Mouse (Mus musculus): ENCODE results near the gene Tspan18. TPM values are rescaled to one million over a fixed set of nuclear protein-coding genes. Genes with fewer than 3 reads are reported as not detected.

Tspan18 gene
- polyA plus RNA-seq, 1 experiment from 2014 or later, result 0.07 TPM

DNA sequence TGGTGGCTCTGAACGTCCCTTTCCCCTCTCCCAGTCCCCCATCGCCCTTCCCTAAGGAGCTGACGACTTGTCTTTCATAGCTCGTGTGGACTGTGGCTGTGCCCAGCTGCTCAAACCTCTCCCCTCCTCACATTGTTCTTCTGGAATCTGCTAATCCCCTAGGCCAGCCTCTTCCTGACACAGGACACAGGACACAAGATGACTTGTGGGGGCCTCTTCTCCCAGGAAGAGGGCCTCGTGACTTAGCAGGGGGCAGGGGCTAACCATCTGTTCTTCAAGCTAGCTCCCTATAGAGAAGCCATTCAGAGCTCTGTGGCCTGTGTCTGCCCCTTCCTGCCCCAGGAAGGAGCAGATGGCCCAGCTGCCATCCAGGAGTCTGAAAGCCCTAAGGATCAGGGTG, 160.1 kb downstream of the Tspan18 start:
- Histone ChIP-seq H3K27ac (no peak overlapping the region), H3K79me2 (ENCODE audit: inconsistent target) (no peaks in the 10 kb centered on the region), H3K36me3 (ENCODE audit: inconsistent target) (no peaks in the 10 kb centered on the region), H3K4me3 (ENCODE audit: inconsistent target) (no peak overlapping the region)
- WGBS (ENCODE audit: missing documents), result 82% methylated on average over 5 of the region's 5 CpGs

DNA sequence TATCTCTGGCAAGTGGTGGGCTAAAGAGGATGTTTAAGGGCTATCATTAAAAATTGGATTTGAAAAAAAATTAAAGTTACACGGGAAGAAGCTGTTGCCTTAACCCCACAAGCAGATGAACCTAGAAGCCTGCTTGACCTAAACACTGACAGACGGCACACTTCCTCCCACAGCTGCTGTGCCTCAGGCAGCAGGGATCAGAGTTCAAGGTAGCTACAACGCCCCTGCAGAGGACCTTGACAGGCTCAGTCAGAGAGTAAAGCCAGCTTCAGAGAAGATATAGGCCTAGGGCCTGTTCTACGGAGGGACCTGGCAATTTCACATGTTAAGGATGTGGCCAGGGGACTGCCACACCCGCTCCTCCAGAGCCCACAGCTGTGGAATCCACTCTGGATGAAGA, 161.8 kb downstream of the Tspan18 start:
- Histone ChIP-seq H3K27ac (no peak overlapping the region), H3K79me2 (ENCODE audit: inconsistent target) (no peaks in the 10 kb centered on the region), H3K4me3 (ENCODE audit: inconsistent target) (no peak overlapping the region), H3K36me3 (ENCODE audit: inconsistent target) (no peaks in the 10 kb centered on the region)
- 56% methylated on average over 5 of the region's 5 CpGs for WGBS (ENCODE audit: missing documents)

DNA sequence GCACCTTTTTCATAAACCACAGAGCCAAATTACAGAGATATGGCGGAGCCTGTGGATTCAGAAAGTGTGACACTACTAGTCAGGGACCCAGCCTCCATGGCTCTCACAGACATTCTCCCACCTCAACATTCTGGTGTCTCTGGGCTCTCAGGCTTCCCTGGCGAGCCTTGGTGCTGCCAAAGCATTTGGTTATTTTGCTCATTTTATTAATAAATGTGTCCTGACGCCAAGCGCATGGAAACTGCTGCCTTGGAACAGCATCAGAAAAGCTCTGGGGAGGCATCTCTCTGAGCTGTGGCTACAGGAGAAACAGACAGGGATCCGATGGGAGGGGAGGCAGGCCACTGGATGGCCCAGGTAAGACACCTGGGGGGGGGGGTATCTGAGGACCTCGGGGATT, 162.4 kb downstream of the Tspan18 start:
- H3K4me3 ChIP-seq (ENCODE audit: inconsistent target), result no peak overlapping the region
- no peaks in the 10 kb centered on the region for H3K79me2 ChIP-seq (ENCODE audit: inconsistent target)
- no peaks in the 10 kb centered on the region for H3K36me3 ChIP-seq (ENCODE audit: inconsistent target)
- no peak overlapping the region for H3K27ac ChIP-seq
- 88% methylated on average over 6 of the region's 6 CpGs for WGBS (ENCODE audit: missing documents)

DNA sequence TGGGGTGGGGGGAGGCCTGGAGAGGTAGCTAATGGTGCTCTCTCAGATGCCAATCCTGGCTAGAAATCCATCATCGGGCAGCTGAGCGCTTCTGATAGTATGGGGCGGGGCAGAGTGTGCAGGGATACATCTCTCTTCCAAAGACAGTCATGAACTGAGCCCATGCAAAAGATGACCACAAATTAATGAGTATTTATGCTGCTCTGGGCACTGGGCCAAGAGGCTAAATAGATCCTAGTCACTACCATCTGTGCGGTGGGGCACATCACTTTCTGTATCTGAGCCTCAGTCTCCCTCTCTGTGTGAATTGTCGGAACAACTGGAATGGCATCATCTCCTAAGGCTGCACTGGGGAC, 163.5 kb downstream of the Tspan18 start:
- Histone ChIP-seq H3K4me3 (ENCODE audit: inconsistent target) (no peak overlapping the region), H3K36me3 (ENCODE audit: inconsistent target) (no peaks in the 10 kb centered on the region), H3K79me2 (ENCODE audit: inconsistent target) (no peaks in the 10 kb centered on the region), H3K27ac (no peak overlapping the region)
- 94% methylated on average over 5 of the region's 5 CpGs for WGBS (ENCODE audit: missing documents)

DNA sequence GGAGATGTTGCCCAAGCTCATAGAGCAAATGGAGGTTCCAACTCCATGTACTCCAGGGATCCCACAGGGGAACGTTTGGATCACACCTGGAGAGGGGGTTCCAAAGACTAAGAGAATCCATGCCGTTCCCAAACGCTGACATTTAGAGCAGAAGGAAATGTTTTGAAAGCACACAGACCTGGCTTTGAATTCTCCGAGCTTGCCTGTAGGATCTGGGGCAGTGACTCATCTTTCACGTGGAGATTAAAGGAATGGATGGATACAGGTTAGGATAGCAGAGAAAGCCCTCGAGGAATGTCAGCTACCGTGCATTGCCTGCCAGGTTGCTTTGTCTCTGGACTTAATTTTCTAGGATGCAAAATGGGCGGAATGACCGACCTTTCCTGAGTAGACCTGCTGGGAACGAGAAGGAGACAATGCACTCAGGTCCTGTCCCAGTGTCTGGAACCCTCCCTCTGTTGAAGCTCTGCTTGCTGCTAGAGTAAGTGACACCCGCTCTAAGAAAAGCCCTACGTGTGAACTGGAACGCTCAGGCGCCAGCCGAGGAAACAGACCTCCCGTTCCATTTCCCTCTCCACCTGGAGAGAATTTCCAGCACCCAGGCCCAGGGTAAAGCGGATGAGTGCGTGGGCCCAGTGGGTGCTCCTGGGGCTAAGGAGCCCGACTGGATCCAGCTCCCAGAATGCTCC, 164.0 kb downstream of the Tspan18 start:
- H3K79me2 ChIP-seq (ENCODE audit: inconsistent target), result no peaks in the 10 kb centered on the region
- no peak overlapping the region for H3K27ac ChIP-seq
- no peaks in the 10 kb centered on the region for H3K36me3 ChIP-seq (ENCODE audit: inconsistent target)
- 87% methylated on average over 19 of the region's 19 CpGs for WGBS (ENCODE audit: missing documents)
- H3K4me3 ChIP-seq (ENCODE audit: inconsistent target), result no peak overlapping the region

DNA sequence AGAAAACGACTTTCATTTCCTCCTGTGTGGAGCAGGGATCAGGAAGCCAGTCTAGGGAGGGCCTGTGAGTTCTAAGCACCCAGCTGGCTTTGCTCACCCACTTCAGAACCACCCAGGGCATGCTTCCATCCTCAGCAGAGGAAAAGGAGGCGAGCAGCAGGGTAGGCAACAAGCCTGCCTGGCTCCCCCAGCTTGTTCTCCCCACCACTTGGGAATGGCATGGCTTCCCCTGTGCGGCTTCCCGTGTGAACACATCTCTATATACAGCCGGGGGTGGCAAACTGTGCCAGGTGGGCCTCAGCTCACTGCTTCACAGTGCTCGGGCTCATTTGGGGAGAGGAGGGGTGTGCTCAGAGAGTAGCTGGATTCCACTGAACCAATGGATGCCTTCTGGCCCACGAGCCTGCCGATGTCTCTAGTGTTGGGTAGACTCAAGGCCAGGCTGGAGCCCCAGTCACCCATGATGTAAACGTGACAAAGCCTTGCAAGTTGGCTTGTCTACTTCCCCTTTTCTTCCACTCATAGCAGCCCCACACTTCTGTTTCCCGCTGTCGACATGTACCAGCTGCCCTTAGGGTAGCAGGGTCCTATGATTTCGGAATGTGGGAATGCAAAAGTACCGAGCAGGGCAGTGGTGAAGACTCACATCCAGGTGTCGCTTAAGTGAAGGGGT, 167.4 kb downstream of the Tspan18 start:
- no peaks in the 10 kb centered on the region for H3K36me3 ChIP-seq (ENCODE audit: inconsistent target)
- no peak overlapping the region for H3K4me3 ChIP-seq (ENCODE audit: inconsistent target)
- H3K27ac ChIP-seq, result no peak overlapping the region
- WGBS (ENCODE audit: missing documents), result 34% methylated on average over 14 of the region's 14 CpGs
- no peaks in the 10 kb centered on the region for H3K79me2 ChIP-seq (ENCODE audit: inconsistent target)

DNA sequence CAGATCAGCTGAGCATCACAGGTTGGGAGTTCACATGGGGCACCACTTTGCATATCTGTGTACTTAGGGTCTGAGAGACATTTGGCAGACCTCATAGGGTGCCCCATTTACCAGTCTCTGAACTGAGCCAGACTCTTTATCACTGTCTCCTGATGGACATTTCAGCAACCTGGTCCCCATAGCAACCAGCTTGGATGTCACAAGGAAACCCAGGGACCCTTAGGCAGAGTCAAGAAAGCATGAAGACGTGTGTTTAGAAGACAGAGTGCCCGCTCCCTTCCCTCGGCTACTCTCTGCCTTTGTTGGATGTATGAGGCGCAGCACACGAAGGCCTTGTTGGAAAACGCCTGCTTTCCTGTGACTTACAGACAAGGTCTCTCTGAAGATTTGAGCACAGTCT, 168.0 kb downstream of the Tspan18 start:
- H3K4me3 ChIP-seq (ENCODE audit: inconsistent target), result no peak overlapping the region
- no peak overlapping the region for H3K27ac ChIP-seq
- H3K79me2 ChIP-seq (ENCODE audit: inconsistent target), result no peaks in the 10 kb centered on the region
- no peaks in the 10 kb centered on the region for H3K36me3 ChIP-seq (ENCODE audit: inconsistent target)
- WGBS (ENCODE audit: missing documents), result 92% methylated on average over 6 of the region's 6 CpGs

DNA sequence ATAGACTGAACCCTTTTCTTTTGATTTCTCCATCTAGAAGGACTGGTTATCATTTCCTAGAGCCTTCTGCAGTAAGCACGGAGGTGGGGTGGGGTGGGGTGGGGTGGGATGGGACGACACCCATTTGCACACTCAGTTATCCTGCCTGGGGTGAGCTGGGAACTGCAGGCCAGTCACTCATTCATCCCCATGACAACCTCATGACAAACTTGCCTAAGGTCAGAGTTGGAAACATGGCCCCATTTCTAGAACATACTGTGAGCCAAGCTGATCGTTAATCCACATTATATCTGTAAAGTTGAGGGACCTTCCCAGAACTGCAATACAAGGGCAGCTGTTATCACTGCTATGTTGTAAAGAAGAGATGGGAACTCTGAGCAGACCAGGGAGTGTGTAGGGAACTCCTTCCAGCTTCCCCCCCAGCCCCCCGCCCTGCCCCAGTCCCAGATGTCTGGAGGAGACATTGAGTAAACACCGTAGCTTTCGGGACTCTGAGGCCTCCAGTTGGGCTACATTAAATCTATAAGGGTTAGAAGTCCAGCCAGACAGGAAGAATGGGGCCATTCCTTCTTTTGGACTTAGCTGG, 170.5 kb downstream of the Tspan18 start:
- Histone ChIP-seq H3K36me3 (ENCODE audit: inconsistent target) (no peaks in the 10 kb centered on the region), H3K79me2 (ENCODE audit: inconsistent target) (no peaks in the 10 kb centered on the region), H3K4me3 (ENCODE audit: inconsistent target) (no peak overlapping the region), H3K27ac (no peak overlapping the region)
- WGBS (ENCODE audit: missing documents), result 76% methylated on average over 6 of the region's 6 CpGs

DNA sequence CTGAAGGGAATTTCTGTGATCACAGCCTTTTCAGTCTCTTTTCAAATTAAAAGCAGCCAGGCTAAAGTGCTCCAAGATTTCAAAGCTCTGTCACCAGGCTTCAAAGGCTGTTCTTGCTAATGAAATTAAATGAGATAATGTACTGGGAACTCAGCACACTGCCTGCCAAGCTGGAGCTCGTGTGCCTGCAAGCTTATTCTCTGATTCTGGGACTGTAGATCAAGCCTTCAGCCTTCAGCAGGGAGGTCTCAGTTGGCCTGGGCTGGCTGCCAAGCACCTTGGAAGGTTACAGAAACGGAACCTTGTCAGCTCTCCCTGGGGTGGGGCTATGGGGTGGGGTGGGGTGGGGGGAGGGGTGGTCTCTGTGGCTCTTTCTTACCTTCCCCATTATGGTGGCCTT, 171.0 kb downstream of the Tspan18 start:
- no peak overlapping the region for H3K27ac ChIP-seq
- no peak overlapping the region for H3K4me3 ChIP-seq (ENCODE audit: inconsistent target)
- no peaks in the 10 kb centered on the region for H3K36me3 ChIP-seq (ENCODE audit: inconsistent target)
- 23% methylated on average over 2 of the region's 2 CpGs for WGBS (ENCODE audit: missing documents)
- H3K79me2 ChIP-seq (ENCODE audit: inconsistent target), result no peaks in the 10 kb centered on the region

DNA sequence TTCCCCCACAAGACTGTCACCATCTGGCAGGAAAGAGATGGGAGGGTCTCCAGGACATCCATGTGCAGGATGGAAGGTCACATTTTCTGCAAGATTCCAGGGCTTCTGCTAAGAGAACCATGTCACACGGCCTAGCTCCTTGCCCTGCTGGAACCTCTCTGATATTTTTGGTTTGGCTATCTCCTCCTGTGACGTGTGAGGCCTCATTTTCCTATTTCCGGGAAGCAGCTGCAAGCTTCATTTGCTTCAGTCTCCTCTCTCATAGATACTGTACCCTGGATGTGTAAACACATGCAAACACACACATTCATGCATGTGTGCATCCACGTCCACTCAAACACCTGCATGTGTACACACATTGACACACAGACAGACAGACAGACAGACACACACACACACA, 171.5 kb downstream of the Tspan18 start:
- WGBS (ENCODE audit: missing documents), result 85% methylated on average over 4 of the region's 4 CpGs
- Histone ChIP-seq H3K79me2 (ENCODE audit: inconsistent target) (no peaks in the 10 kb centered on the region), H3K27ac (no peak overlapping the region), H3K4me3 (ENCODE audit: inconsistent target) (no peak overlapping the region), H3K36me3 (ENCODE audit: inconsistent target) (no peaks in the 10 kb centered on the region)

DNA sequence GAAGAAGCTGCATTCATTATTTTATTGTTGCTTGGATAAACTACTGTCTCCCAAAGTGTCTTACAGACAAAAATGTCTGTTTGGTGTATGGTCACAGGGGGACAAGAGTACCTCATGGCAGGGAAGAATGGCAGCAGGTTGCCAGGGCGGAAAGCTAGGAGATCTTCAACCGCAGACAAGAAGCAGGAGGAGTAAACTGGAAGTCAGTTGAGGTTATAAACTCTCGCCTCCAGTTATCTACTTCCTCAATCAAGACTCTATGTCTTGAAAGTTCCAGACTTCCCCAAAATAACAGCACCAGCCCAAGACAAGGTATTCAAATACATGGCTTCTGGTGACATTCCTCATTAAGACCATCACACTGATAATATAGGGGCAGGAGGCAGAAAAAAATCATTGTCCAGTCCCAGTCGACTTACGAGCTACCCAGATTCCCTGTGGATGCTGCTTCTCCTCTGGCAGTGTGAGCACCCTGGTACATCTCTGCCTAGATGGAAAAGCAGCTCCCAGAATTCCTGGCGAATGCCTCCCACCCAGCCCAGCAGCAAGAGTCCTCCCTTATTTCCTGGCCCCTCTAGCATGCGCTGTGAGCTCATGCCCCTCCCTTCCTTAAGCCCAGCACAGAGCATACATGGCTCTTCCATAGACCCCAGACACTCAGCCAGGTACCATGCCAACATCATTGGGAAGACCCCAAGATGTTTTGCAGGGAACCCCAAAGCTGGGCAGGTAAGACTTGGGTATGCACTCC, 172.2 kb downstream of the Tspan18 start:
- no peak overlapping the region for H3K27ac ChIP-seq
- WGBS (ENCODE audit: missing documents), result 8% methylated on average over 7 of the region's 7 CpGs
- no peak overlapping the region for H3K4me3 ChIP-seq (ENCODE audit: inconsistent target)
- no peaks in the 10 kb centered on the region for H3K79me2 ChIP-seq (ENCODE audit: inconsistent target)
- no peaks in the 10 kb centered on the region for H3K36me3 ChIP-seq (ENCODE audit: inconsistent target)

DNA sequence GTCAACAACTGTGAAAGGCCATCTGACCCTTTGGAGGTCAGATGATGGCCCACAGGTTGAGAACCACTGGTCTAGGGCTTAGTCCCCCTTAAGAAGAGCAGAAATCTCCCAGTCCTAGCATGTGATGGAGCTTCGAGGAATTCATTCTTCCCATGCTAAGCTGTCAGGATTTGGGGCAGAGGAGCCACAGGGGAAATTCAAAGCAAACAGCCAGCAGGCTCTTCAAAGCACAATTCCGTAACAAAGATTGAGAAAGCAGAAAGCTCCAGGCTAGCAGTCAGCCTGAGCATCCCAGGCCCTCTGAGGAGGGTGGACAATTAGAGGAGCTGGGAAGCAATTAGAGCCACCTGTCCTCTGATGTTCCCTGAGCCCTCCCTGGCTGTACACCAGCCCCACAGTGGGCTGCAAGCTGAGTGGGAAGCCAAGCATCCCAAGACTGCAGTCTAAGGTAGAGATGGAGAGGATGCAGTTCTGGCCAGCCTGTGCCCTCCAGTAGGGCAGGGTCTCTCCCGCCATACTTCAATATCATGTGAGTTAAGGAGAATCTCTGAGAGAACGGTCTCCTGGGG, 173.8 kb downstream of the Tspan18 start:
- Histone ChIP-seq H3K27ac (no peak overlapping the region), H3K36me3 (ENCODE audit: inconsistent target) (no peaks in the 10 kb centered on the region), H3K4me3 (ENCODE audit: inconsistent target) (no peak overlapping the region), H3K79me2 (ENCODE audit: inconsistent target) (no peaks in the 10 kb centered on the region)
- WGBS (ENCODE audit: missing documents), result 97% methylated on average over 4 of the region's 4 CpGs

DNA sequence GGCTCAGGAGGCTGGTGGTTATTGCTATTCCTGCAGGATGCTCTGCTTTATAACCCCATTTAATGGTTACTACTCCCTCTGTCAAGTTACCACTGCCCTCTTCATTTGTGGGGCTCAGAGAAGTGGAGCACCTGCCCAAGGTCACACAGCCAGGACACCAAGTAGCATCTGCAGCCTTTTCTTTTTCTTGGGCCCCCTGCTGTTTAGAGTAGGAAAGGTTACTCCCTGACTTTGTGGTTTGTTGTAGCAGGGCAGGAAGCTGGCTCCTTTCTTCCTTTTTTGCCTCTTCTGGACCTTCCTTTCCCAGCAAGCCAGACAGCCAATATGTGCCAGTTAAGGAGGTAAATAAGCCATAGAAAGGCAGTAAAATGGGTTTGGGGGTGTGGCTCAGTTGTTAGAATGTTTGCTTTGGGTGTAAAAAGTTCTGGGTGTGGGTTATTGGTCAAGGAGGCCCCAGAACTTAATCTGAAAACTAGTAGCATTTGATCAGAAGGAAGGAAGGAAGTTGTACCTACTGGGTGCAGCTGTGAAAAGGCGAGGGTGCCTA, 179.7 kb downstream of the Tspan18 start:
- 10% methylated on average over 1 of the region's 1 CpGs for WGBS (ENCODE audit: missing documents)

DNA sequence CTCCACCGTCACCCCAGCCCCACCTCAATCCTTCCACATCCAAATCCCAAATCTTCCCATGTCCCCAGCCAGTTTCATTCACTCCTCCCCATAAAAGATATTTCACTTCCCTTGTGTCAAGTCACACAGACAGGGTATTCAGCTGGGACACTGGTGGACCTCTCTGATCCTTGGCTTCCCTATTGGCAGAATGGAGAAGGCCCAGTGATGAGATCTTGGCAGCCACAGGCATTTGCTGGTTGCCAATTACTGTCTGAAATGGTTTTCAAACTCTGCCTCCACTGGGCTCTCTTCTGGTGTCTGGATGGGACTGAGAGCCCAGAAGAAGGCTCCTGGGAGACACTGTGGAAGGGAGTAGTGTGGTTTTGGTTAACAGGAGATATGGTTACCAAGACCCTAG, 180.5 kb downstream of the Tspan18 start:
- no peaks in the 10 kb centered on the region for H3K36me3 ChIP-seq (ENCODE audit: inconsistent target)
- no peak overlapping the region for H3K27ac ChIP-seq
- no peaks in the 10 kb centered on the region for H3K79me2 ChIP-seq (ENCODE audit: inconsistent target)
- 100% methylated on average over 1 of the region's 1 CpGs for WGBS (ENCODE audit: missing documents)
- H3K4me3 ChIP-seq (ENCODE audit: inconsistent target), result no peak overlapping the region

More for the DNA sequence above, 179.7 kb downstream of the Tspan18 start:
- Histone ChIP-seq H3K79me2 (ENCODE audit: inconsistent target) (no peaks in the 10 kb centered on the region), H3K4me3 (ENCODE audit: inconsistent target) (no peak overlapping the region), H3K27ac (no peak overlapping the region), H3K36me3 (ENCODE audit: inconsistent target) (no peaks in the 10 kb centered on the region)

All from macrophage (primary cell).